Mouse (Mus musculus): ENCODE measurements around the gene Aqp5.

Gene Aqp5

DNA sequence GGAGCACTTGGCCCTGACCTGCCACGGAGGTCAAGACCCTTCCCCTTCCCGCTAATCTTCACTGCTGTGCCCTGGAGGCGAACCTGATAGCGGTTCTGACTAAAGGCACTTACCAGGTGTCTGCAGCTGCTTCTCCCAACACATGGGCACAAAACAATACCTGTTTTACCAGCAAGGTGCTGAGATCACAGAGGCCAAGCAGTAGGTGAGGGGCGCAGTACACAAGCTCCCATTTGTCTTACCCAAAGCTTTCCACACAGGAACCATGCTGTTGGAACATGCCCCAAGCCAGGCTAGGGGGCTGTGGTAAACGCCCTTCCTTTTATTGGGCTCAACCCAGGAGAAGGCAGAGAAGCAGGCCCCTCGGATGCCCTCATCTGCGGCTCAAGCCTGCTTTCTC lies 7.0 kb downstream of the Aqp5 start:
- no peak for DNase-seq

DNA sequence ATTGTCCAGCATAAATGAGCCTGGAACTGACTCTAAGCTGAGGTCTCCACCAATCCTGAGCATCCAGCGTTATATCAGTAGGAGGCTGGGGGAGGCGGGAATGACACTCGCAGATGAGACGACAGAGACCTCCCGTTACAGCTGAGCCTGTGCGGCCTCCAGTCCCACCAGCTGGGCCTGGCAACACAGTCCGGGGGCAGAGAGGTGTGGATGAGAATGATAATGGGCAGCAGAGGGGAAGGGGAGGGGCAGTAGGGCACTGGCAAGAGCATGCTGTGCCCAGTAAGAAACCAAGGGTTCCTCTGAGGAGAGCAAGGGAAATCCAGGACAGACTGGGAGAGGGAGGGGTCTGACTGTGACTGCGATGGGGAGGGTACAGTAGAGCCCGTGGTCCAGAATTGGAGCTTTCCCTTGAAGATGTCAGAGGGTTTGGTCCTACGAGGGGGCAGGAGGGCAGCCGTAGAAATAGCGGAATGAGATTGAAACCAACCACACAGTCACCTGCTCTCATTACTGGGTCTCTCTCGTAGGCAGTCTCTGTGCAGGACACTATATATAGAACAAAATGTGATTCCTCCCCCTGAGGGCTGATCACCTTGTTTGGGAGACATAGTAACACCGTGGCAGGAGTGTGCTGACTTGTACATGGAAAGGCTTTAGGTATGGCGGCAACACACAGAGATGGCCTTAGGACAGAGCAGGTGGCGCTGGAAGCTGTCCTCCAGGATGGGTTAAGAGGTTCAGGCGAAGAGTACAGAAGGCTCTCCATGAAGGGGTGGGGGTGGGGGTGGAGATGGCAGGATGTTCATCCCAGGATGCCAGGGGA lies 8.9 kb downstream of the Aqp5 start:
- no peak for DNase-seq

DNA sequence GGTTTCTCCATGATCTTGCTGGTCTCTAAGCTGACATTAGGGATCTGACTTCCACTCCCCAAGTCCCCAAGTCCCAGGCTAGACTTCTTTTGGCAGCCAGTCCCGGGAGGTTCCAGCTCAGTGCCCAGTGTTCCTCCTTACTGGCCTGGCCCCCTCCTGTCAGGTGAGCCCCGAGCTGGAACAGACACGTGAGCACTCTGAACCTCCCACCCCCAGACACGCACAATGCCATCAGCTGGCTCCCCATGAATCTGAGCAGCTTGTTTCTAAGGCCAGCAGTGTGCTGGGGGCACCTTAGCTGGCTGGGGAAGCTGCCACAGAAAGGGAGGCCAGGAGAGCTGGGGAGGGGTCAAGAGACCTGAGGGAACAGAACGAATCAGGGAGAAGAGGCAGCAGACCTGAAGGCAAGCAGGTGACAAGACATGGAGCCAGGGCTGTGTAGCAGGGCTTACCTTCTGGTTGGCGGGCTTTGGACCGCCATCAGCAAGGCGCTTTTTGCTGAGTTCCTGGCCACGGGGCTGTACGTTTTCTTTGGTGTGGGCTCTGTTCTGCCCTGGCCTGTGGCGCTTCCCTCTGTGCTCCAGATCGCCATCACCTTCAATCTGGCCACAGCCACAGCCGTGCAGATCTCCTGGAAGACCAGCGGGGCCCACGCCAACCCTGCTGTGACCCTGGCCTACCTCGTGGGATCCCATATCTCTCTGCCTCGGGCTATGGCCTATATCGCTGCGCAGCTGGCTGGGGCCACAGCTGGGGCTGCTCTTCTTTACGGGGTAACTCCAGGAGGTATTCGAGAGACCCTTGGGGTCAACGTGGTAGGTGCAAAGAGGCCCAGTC lies 10.6 kb downstream of the Aqp5 start, which contains the start of gene Aqp6:
Gene Aqp6 (plus strand): TSS at position 415 of the 837 bp plus-strand sequence.
- no peak for DNase-seq

DNA sequence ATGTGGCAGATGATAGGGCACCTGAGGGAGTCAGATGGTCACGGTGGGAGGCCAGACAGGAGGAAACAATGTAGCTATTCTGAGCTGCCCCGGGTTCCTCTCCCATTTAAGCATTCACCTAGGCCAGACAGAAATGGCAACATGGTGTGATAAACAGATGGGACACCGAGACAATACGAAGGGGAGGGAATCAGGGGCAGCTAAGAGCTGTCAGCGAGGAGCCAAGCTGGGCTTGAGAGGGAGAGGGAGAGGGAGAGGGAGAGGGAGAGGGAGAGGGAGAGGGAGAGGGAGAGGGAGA lies 11.2 kb downstream of the Aqp5 start:
- no peak for DNase-seq

DNA sequence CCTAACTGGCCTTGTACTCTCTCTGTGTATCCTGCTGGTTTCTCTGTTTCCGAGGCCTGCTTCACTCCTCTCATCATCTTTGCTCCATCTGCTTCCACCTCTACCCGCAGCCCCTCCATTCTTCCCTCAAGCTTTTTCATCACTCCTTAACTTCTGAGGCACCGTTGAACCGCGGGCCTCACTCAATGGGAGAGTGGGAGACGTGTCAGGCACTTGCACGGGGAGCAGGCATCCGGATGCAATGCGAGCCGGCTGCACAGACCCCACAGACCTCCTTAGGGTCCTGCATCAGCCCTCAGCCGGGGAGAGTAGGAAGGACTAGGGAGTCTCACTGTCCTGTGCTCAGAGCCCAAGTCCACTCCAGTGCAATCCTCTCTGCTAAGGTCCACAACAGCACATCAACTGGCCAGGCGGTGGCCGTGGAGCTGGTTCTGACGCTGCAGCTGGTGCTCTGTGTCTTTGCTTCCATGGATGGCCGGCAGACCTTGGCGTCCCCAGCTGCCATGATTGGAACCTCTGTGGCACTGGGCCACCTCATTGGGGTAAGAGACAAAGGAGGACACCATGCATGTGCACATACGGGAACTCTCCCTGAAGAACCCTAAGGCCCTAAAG lies 11.7 kb downstream of the Aqp5 start:
- no peak for DNase-seq

DNA sequence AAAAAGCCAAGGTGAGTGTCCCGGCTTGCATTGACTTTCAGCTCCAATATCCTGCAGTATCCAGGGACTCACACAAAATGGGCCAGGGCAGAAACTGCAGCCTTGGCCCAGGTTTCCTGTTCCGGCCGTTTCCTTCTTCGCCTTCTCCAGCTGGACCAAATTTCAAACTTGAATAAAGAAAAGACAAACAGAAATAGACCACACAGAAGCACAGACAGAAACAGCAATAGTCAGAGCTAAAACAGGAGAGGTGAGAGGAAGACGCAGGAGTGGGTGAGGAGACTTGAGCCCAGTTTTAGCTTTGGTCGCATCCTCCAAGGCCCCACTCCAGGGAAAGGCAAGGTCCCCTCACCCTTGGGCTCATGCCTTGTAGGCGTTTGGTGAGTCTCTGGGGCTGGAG lies 12.6 kb downstream of the Aqp5 start:
- no peak for DNase-seq

DNA sequence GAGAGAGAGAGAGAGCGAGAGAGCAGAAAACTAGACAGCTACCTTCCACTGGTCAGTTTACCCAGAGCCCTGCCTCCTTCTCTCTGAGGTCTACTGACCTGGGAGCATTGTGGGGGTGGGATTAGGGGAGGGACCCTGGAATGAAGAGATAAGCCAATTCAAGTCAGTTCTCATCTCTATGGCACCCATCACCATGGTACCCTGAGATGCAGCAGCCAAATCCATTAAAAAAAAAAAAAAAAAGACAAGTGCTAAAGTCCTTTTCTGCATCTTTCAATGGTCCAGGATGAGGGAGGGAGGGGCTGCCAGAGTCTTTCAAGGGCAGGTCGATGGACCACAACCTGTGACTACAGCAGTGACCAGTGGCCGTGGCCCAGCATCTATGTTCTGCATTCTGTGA lies 15.0 kb downstream of the Aqp5 start:
- DNase-seq, result no peak

DNA sequence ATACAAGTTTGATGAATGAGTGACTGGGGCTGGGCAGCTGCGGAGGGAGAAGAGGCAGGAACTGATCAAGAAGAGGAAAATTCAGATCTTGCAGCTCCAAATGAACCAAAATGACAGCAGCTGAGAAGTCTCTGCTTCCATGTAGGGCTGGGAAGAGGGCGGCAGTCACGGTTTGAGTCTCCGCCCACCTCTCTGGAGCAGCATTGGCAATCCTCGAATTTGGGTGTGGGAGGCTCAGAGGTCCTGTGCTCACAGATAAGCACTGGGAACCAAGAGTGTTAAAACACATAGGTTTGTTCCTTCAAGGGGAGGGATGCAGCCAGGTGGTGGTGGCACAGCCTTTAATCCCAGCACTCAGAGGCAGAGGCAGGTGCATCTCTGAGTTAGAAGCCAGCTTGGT lies 15.9 kb downstream of the Aqp5 start:
- DNase-seq, result no peak

DNA sequence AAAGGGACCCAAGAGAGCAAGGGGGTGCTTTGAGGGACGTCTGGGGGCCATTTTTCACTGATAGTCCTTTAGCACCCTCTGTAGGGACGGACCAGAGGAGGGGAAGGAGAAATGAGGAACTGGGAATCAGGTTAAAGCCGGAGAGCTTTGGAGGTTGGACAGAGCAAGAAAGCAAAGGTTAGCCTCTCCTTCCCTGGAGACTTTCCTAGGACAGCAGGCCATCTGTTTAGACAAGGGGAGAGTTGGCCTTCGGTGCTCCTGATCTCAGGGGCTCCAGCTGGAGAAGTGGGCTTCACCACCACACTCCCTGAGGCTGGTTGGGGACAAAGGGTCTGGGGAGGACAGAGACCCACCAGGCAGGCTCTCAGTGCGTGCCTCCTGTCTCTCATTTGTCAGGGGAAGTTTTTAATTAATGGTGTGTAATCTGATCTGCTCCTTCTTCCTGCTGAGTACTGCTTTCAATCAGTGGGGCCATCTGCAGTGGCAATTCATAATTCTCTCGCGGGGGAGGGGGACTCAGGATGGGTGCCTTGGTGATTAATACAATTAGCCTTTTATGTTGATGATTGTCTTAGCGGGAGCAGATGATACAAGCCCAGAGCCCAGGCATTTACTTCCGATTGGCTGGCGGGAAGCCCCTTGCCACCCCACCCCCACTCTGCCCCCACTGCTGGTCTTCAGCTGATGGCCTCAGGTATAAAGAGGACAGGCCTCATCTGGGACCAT lies 17.0 kb downstream of the Aqp5 start:
- DNase-seq, result no peak

DNA sequence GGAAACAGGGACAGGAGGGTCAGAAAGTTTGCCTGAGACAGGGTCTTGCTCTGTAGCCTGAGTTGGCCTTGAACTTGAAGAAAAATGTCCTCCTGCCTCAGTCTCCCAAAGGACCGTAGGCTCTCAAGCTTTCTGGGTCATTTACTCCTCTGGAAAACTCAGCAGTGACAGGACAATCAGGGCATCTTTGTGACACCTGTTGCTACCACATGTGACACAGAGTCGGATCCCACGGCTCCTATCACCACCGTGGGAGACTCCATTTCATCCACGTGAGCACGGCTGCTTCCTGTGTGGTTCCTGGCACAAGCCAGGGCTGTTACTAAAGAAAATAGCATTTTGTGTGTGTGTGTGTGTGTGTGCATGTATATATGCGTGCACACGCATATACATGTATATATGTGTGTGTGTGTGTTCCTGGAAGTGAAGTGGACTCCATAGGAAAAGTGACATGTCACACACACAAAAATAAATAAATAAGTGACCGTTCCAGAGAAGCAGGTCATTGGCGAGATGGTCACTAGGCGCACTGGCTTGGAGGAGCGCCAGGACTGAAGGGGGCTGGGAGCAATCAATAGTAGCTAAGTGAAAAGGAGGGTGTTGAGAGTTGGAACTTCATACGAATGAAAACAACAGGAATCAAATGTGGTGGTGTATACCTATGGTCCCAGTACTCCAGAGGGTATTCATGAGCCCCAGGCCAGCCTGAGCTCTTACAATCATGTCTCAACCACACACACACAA lies 18.0 kb downstream of the Aqp5 start:
- no peak for DNase-seq

DNA sequence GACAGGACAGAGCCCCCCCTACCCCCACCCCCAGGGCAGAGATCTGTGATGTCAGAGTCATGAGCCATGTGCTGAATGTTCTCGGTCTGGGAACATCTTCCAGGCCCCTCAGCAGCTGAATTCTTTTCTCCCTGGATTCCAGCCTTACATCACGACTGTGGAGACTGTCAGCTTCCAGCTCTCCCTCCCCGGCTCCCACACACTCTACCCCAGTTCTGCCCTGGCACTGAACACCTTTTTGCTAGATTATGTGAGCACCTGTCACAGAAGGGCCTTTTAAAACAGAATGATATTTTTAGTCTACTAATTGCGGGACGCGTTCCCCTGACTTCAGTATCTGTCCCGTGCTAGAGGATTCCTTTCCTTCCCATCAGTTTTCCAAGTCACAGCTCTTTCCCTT lies 21.0 kb downstream of the Aqp5 start:
- DNase-seq, result no peak

DNA sequence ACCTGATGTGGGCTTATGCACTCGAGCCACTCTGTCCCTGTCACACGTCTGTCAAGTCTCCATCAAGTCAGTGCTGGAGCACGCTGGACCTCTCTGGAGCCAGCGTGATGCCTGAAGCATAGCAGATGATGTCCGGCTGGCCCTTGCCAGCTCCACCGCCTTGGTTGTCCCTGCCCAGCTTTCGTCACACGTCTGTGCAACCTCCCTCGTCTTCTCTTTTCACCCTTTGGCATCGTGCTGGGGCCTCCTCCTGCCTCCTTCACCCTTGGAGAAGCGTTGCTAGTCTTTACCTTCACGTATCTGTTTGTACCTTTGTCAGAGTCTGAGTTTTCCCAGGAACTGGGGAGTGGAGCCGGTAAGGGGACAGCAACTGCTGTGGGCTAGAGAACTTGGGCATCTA lies 23.7 kb downstream of the Aqp5 start:
- DNase-seq, result no peak

DNA sequence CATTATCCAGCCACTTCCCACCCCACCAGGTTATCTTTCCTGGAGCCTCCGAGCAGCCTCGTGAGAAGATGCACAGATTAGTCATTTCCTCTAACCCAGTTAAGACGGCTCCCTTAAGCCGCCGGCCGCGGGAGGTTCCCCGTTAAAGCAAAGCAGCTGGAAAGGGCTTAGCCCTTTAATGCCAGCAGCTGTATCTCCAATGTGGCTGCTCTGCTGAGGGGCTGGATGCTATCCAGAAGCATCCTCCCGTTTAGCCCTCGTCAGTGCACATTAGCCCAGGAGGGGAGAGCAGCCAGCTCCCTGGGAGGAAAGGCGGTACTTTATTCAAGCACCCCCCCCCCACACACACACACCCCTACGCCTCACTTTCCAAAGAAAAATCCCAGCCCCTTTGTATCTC lies 24.2 kb downstream of the Aqp5 start:
- no peak for DNase-seq

DNA sequence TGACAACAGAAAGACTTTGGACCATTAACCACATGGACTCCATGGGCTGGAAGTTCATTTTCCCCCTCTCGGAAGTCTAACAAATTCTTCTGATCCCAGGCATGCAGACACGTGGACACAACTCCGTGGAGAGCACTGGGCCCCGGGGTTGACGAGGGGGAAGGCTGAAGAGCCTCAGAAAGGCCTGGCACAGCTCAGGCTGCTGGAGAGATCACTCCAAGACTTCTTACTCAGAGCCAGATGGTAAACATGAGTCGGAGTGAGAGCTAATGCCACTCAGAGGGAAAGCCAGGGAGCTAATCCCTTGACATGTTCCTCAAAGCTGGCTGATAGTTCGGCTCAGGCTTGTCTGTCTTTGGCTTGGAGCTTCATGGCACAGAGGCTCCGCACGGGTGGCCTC lies 24.7 kb downstream of the Aqp5 start:
- peak; percentile 16 for DNase-seq

DNA sequence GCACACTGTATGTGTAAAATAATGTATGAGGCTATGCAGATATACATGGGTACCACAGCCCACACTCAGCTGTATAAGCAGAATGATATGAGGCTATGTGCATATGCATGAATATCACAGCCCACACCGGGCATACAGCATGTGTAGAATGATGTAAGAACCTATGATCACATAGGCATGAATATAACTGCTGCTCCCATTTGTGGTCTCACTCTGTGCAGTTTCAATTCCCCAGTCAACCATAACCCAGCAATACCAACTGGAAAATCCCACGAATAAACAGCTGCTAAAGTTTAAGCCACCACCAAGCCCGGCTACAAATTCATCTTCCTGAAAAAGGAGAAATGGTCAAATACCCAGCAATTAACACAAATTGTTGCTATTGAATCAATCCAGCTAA lies 28.0 kb downstream of the Aqp5 start:
- DNase-seq, result no peak

DNA sequence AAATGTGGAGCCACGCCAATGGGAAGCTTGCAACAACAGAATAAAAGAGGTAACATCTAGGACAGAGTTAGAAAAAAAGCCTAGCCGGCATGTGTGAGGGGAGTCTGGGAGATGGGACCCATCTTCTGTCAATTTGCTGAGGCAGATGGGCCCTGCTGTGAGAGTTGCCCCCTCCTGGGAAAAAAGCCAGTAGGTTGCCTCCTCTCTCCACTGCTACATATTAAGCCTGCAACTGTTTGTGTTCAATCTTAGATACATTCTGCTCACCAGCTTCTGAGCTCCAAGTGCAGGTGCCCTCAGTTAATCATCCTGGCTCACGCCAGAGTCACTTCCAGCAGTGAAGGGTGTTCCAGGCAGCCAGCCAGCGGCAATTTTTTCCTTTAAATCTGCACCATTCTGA lies 29.2 kb downstream of the Aqp5 start:
- DNase-seq, result no peak

DNA sequence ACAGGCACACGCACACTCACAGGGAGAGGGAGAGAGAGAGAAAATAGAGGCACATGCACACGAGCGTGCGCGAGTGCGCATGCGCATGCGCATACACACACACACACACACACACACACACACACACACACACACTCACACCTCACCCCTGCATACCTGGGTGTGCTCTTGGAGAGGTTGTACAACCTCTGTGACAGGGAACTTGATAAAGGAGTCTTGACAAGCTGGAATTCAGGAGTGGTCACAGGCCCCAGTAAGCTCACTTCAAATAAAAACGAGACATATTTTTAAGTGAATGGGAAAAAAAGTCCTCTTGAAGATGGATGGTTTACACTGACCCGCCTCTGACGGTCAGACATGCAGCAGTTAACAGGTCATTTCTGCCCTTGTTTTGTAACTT lies 31.5 kb downstream of the Aqp5 start:
- DNase-seq, result no peak

DNA sequence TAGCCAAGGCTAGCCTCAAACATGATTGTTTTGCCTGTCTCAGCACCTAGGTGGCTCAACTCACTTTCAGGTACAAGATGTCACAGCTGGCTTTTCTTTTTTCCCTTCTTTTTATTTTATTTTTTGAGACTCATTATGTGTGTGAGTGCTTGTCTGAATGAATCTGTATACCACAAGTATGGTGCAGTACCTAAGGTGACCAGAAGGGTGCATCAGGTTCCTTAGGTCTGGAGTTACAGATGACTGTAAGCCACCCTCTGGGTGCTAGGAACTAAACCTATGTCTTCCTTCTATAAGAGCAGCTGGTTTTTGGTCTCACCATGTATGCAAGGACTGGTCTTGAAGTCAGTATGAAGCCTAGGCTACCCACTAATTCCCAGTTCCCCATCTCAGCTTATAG lies 41.0 kb downstream of the Aqp5 start:
- DNase-seq, result no peak

DNA sequence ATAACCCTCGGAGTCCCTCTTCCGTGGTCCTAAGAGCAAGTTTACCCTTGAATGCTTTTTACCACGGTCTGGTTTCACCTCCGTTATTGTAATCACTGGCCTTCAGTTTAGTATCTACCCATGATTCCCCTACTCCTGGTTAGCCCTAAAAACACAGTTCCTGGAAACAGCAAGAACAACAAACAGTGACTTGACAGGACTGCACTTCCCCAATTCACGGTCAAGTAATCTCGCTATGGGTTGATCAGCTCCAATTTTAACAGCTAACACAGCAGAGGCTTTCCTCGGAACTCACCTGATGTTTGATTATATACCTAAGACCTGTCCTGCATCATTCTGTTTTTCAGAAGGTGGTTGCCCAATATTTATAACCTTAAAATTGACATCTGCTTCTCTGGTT lies 44.1 kb downstream of the Aqp5 start:
- no peak for DNase-seq

DNA sequence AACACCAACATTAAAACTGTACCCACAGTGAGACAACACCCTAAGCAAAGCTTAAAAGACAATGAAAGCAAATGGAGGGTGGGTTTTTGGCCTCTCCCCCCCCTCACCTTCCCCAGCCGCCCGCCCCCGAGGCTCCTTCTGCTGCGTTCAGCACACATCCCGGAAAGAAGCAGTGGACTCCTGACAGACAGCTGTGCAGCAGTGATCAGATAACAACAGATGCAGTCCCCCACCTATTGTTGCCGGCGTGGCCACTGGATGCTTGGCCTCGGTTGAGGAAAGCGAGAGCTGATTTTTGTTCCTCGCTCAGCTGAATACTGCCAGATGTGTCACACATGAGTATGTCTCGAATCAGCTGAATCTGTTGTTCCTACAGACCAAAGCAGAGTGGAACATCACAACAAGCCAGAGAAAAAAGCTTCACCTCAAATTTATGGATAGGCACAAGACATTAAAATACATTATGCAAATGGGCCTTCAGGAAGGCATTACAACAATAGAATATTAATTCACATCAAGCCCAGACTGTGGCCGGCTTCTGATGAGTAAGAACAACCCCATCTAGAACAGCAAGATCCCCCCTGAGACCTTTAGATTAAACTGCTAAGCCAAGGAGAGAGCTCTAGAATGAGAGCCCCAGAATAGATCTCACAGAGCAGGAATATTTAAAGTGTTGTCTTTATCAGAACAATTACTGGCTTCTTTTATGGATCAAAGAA lies 47.0 kb downstream of the Aqp5 start:
- no peak for DNase-seq

DNA sequence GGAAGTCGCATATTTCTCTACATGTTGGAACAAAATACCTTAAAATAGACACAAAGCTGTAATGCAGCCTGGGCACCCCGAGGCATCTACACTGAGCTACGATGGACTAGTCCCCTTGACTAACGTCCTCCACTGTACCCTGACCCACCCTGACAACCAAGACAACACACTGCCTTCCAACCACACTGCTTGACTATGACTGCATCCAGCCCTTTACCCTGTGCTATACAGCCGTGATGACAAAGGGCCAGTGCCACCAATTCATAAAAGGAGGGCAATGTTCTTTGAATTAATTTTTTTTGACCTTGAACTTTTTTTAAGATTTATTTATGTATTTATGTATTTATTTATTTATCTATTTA lies 47.5 kb downstream of the Aqp5 start:
- no peak for DNase-seq

DNA sequence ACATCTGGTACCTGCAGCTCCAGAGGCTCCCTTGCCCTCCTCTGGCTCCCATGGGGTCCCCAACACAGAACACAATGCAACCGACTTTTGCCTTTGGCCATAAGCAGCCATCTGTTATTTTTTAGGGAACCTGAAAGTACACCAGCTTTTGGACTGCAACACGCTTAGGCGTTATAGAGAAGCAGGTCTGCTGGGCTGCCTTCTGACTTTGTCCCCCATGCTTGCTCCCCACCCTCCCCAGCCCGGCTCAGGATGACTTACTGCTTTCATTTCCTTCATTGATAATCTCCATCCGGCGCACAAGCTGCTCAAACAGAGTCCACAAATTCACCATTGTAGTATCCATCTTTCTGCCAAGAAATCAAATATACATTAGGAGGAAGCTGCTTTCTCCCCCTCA lies 52.0 kb downstream of the Aqp5 start:
- DNase-seq, result no peak
